Comparison of ENCODE assay signal across 11 mouse cellular contexts in the genomic region with DNA sequence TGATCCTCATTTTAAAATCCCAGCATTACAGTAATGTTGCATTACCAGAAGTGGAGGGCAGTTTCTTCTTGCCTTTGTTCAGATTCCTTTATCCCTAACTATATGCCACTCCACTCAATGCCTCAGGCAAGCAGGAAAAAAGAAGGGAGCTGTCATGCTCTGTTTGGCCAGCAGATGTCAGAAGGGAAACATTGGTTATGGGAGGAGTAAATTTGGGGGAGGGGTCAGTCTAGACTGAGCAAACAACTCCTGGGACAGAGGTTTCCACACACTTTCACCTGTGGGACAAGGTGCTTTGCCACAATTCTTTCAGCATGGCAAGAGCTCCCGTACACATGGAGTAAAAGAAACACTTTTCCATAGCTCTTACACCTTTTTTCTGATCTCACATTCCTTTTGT. TPM values are rescaled to one million over a fixed set of nuclear protein-coding genes. Genes with fewer than 3 reads are reported as not detected.
DNase-seq lines count a peak whose midpoint lies in the region; ATAC-seq and TF ChIP-seq lines count a peak whose summit lies in the region.
"Had no signal": no experiment of that assay in that cellular context is flagged by ENCODE, and none has a peak within 500 bp of the region (broad histone marks: within the 10 kb centered on the region; RNA-seq: fewer than 3 reads in every experiment).

No protein-coding gene starts in this region.

- H3K36me3 ChIP-seq in kidney, adult 2 months (ENCODE audit: control insufficient read depth, insufficient read depth, low read length) = no peaks in the 10 kb centered on the region
- H3K36me3 ChIP-seq in kidney, embryonic 16.5 days (ENCODE audit: insufficient read depth, low read length) = no peaks in the 10 kb centered on the region
- no peaks in the 10 kb centered on the region for H3K36me3 ChIP-seq in embryonic facial prominence, embryonic 14.5 days (ENCODE audit: control insufficient read depth, insufficient read depth, low read length)
- H3K36me3 ChIP-seq: embryonic facial prominence, embryonic 15.5 days; hindbrain, embryonic 15.5 days had no signal

- no peak overlapping the region for H3K9ac ChIP-seq in kidney, embryonic 16.5 days (replicated peaks; ENCODE audit: low read length)
- no peak overlapping the region for H3K9ac ChIP-seq in embryonic facial prominence, embryonic 14.5 days (ENCODE audit: low read depth, low read length)
- H3K9ac ChIP-seq: embryonic facial prominence, embryonic 15.5 days; hindbrain, embryonic 15.5 days had no signal

- no peak for TF ChIP-seq POLR2A in kidney, adult 2 months (IDR thresholded peaks at IDR 0.05; ENCODE audit: low read depth, low read length)

- peak; percentile 14 for DNase-seq in kidney, adult 2 months
- DNase-seq in NIH3T3 (ENCODE audit: low read depth) = peak; percentile 80
- DNase-seq in embryonic facial prominence, embryonic 14.5 days (ENCODE audit: low spot score) = peak; percentile 4
- DNase-seq in lung, postnatal 36 days = peak; percentile 73
- DNase-seq in layer of hippocampus, postnatal 36 days = no peak

- H3K4me2 ChIP-seq in kidney, embryonic 16.5 days (replicated peaks; ENCODE audit: low read depth, low read length) = no peak overlapping the region
- no peak overlapping the region for H3K4me2 ChIP-seq in embryonic facial prominence, embryonic 14.5 days (ENCODE audit: low read depth, low read length)
- H3K4me2 ChIP-seq: embryonic facial prominence, embryonic 15.5 days; hindbrain, embryonic 15.5 days had no signal

- no peak overlapping the region for H3K4me3 ChIP-seq in kidney, adult 2 months (ENCODE audit: insufficient read depth, low read depth, low read length)
- H3K4me3 ChIP-seq in kidney, embryonic 16.5 days (ENCODE audit: low read length) = no peak overlapping the region
- no peak overlapping the region for H3K4me3 ChIP-seq in embryonic facial prominence, embryonic 14.5 days (ENCODE audit: low read depth, low read length)
- H3K4me3 ChIP-seq: embryonic facial prominence, embryonic 15.5 days; hindbrain, embryonic 15.5 days had no signal

- no peaks in the 10 kb centered on the region for H3K4me1 ChIP-seq in kidney, adult 2 months (ENCODE audit: control insufficient read depth, insufficient read depth, low read length)
- no peaks in the 10 kb centered on the region for H3K4me1 ChIP-seq in kidney, embryonic 16.5 days (ENCODE audit: insufficient read depth, low read length)
- no peaks in the 10 kb centered on the region for H3K4me1 ChIP-seq in embryonic facial prominence, embryonic 14.5 days (ENCODE audit: control insufficient read depth, insufficient read depth, low read length)
- H3K4me1 ChIP-seq: embryonic facial prominence, embryonic 15.5 days; hindbrain, embryonic 15.5 days had no signal

- no peak overlapping the region for H3K27ac ChIP-seq in kidney, adult 2 months (ENCODE audit: insufficient read depth, low read depth, low read length)
- H3K27ac ChIP-seq in kidney, embryonic 16.5 days (ENCODE audit: low read length) = no peak overlapping the region
- no peak overlapping the region for H3K27ac ChIP-seq in embryonic facial prominence, embryonic 14.5 days (replicated peaks; ENCODE audit: low read depth, low read length)
- H3K27ac ChIP-seq: embryonic facial prominence, embryonic 15.5 days; hindbrain, embryonic 15.5 days; macrophage had no signal

- H3K27me3 ChIP-seq in kidney, adult 2 months (replicated peaks; ENCODE audit: control insufficient read depth, insufficient read depth, low read length) = no peaks in the 10 kb centered on the region
- no peaks in the 10 kb centered on the region for H3K27me3 ChIP-seq in kidney, embryonic 16.5 days (ENCODE audit: insufficient read depth, low read length)
- no peaks in the 10 kb centered on the region for H3K27me3 ChIP-seq in embryonic facial prominence, embryonic 14.5 days (replicated peaks; ENCODE audit: control insufficient read depth, insufficient read depth, low read length)
- H3K27me3 ChIP-seq: embryonic facial prominence, embryonic 15.5 days; hindbrain, embryonic 15.5 days had no signal

- TF ChIP-seq CTCF in kidney, adult 2 months (conservative IDR thresholded peaks at IDR 0.05; ENCODE audit: insufficient read depth, insufficient read length, low read depth, low read length) = peak; percentile 38; the same call in 1 of the 2 replicates

- no peak for ATAC-seq in kidney, embryonic 16.5 days (ENCODE audit: low FRiP score, low TSS enrichment)
- no peak for ATAC-seq in embryonic facial prominence, embryonic 14.5 days (ENCODE audit: low read depth)
- no peak for ATAC-seq in activated CD4-positive, CD25-positive, alpha-beta regulatory T cell, adult 4 months
- no peak for ATAC-seq in erythroblast, adult 5-6 weeks (replicated peaks; ENCODE audit: low FRiP score, poor library complexity, severe bottlenecking)

- H3K9me3 ChIP-seq in kidney, embryonic 16.5 days (ENCODE audit: low read length) = no peaks in the 10 kb centered on the region
- H3K9me3 ChIP-seq in embryonic facial prominence, embryonic 14.5 days (ENCODE audit: control insufficient read depth, low read length) = no peaks in the 10 kb centered on the region
- H3K9me3 ChIP-seq: embryonic facial prominence, embryonic 15.5 days; hindbrain, embryonic 15.5 days had no signal

- 60% methylated on average over 1 of the region's 1 CpGs for WGBS in kidney, adult 2 months
- WGBS in kidney, embryonic 16.5 days = 69% methylated on average over 1 of the region's 1 CpGs
- WGBS in embryonic facial prominence, embryonic 14.5 days = 76% methylated on average over 1 of the region's 1 CpGs

RNA-seq across cellular contexts. Expression of a gene that starts 16.2 kb away (rescaled TPM):
- not detected in 2 replicates for polyA plus RNA-seq in kidney, adult 2 months (2012; rRNA removed)
- not detected in 2 replicates for polyA plus RNA-seq in kidney, embryonic 16.5 days (2015; fragmentation: Nextera tagmentation; extraction: Ambion mirVana)
- polyA plus RNA-seq in embryonic facial prominence, embryonic 14.5 days (2014; fragmentation: Nextera tagmentation; extraction: Ambion mirVana) = not detected in 2 replicates
- under 1 TPM in 1 of 2 experiments, not detected in 1; 0.26 TPM for polyA plus RNA-seq in activated CD4-positive, CD25-positive, alpha-beta regulatory T cell, adult 4 months (2017; shearing (Covaris generic))
- not detected in 2 replicates for total RNA-seq in erythroblast, adult 5-6 weeks (2015; ENCODE audit: low replicate concordance)
- total RNA-seq in erythroblast, adult 5-6 weeks (2017; ENCODE audit: low replicate concordance) = not detected in 2 replicates
- total RNA-seq in layer of hippocampus, postnatal 36 days (2021) = not detected
- polyA plus RNA-seq: embryonic facial prominence, embryonic 15.5 days; hindbrain, embryonic 15.5 days; macrophage had no signal

RNA-seq across cellular contexts. Expression of a gene that starts 27.5 kb away (rescaled TPM):
- polyA plus RNA-seq in kidney, adult 2 months (2012; rRNA removed) = not detected in 2 replicates
- polyA plus RNA-seq in kidney, embryonic 16.5 days (2015; fragmentation: Nextera tagmentation; extraction: Ambion mirVana) = not detected in 2 replicates
- not detected in 2 replicates for polyA plus RNA-seq in embryonic facial prominence, embryonic 14.5 days (2014; fragmentation: Nextera tagmentation; extraction: Ambion mirVana)
- not detected for polyA plus RNA-seq in activated CD4-positive, CD25-positive, alpha-beta regulatory T cell, adult 4 months (2017; shearing (Covaris generic))
- total RNA-seq in erythroblast, adult 5-6 weeks (2015; ENCODE audit: low replicate concordance) = not detected in 2 replicates
- not detected in 2 replicates for total RNA-seq in erythroblast, adult 5-6 weeks (2017; ENCODE audit: low replicate concordance)
- total RNA-seq in layer of hippocampus, postnatal 36 days (2021) = not detected
- polyA plus RNA-seq: embryonic facial prominence, embryonic 15.5 days; hindbrain, embryonic 15.5 days; macrophage had no signal

RNA-seq across cellular contexts. Expression of a gene that starts 41.0 kb away (rescaled TPM):
- polyA plus RNA-seq in kidney, adult 2 months (2012; rRNA removed) = not detected in 2 replicates
- not detected in 2 replicates for polyA plus RNA-seq in kidney, embryonic 16.5 days (2015; fragmentation: Nextera tagmentation; extraction: Ambion mirVana)
- not detected in 2 replicates for polyA plus RNA-seq in embryonic facial prominence, embryonic 14.5 days (2014; fragmentation: Nextera tagmentation; extraction: Ambion mirVana)
- polyA plus RNA-seq in activated CD4-positive, CD25-positive, alpha-beta regulatory T cell, adult 4 months (2017; shearing (Covaris generic)) = not detected
- not detected in 2 replicates for total RNA-seq in erythroblast, adult 5-6 weeks (2015; ENCODE audit: low replicate concordance)
- total RNA-seq in erythroblast, adult 5-6 weeks (2017; ENCODE audit: low replicate concordance) = not detected in 2 replicates
- not detected for total RNA-seq in layer of hippocampus, postnatal 36 days (2021)
- polyA plus RNA-seq: embryonic facial prominence, embryonic 15.5 days; hindbrain, embryonic 15.5 days; macrophage had no signal

Comparison
In these comparisons a context has a peak if more than half of its experiments do, and no peak if none do; other contexts are left out.
1. DNase-seq: peak in kidney, adult 2 months (single experiment), NIH3T3 (single experiment), embryonic facial prominence, embryonic 14.5 days (single experiment) and lung, postnatal 36 days (single experiment); none in layer of hippocampus, postnatal 36 days (0 of 2).